Mouse (Mus musculus) ovary, postnatal 10 days (tissue): ENCODE measurements at regions not wholly inside any gene's neighbourhood (a gene's known extent, or its start where the extent isn't known, plus 50 kb on each side); places are given as distances from the start of the nearest gene placed in this dataset.
A peak's percentile ranks its signal among the peaks of the same experiment; 100 is the strongest.

Experiments used
- DNase-seq: peaks from one replicate; pipeline ENCODE4 v3.0.0; 2022; ENCODE audit warnings: low spot score

DNA sequence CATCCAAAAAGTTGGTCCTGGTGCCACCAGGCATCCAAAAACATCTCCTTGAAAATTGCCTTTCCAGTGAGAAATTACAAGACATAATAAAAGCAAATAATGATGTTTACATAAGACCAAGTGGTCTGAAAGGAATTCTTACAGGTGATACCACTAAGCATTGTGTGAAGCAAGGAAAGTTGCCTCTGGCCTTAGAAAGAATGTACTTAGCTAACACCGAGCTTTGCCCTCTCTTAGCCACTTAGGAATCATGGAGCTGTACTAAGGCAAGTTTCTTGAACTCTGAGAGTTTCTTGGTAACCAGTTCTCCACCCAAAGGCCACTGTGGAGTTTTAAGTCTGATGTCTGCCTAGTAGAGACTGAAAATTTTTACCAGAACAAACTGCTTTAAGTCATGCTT, 359.4 kb upstream of the Cdh11 start:
- no peak for DNase-seq

DNA sequence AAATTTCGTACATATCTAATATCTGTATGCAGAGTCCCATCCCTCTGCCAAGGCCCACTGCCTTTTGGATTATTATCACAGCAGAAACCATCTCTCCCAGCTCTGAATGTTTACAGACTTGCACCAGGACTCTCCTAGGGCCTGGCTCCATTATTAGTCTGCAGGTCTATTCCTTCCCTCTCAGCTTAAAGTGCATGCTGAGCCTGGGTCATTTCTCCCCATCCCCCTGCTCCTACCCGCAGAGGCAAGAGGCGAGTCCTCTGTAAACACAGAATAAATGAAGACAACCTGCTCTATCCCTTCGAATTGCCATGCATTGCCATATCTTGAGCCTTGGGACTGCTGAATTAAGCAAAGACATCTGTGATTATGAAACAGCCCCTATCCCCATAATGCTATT, 362.6 kb upstream of the Cdh11 start:
- DNase-seq = no peak

DNA sequence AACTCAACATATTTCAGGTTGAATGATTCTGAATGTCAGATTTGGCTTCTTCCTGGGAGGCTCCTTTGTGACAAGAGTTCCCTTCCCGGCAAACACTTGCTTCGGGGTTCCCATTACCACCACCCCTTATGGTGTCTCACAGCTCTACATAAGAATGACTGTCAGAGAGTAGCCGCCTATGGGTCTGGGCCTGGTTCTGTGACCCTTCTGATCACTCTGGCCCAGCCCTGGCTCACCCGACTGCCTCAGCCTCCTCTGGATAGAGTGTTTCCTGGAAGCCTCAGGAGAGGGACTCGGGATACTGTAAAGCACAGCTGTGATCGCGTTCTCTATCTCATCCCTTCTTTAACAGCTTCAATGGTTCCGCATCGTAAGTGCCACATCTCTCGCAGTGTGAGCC, 363.0 kb upstream of the Cdh11 start:
- no peak for DNase-seq

DNA sequence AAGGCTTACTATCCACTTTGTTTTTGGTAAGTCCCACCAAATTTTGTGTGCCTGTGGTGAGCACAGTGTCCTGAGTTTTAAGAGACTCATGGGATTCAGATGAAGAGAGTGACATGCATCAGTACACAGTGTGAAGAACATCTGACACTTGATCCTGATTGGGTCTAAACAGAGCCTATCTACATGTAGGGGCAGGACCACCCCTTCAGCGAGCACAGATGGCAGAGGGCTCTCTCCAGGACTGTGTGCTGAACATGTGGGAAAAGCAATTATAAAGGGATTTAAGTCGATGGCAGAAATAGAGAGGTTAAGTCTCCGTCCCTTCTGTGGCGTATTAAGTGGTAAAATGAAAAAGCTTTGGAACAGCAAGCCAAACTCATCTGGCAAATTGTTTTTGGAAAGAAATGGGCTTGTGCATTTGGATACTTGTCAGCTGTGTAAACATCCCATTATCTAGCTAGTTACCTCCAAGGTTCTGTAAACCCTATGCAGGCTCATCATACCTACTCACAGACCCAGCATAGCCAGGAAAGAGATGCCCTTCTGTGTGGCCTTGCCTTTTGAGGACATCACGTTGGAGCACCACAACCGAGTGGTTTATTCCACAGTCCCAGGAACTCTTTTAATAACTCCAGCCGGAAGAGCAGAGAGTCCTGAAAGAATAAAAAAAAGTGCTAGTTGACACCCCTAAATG, 381.3 kb upstream of the Cdh11 start:
- DNase-seq = no peak

DNA sequence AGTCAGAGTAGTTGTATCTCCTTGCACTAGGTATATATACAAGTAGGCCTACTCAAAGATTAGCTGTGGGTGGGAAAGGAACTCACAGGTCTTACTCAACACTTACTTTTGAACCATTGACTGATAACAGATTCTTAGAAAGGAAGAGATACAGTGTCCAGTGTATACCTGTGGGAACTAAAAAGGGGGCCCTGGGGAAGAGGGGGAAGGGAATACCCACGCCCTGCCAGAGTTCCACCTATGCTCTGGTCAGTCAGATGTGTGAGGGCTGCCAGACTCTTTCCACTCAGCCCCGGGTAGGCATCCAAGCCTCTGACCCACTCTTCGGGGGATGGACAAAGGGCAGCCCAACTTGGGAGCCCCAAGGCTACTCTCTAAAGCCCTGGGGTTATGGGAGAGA, 387.9 kb upstream of the Cdh11 start:
- no peak for DNase-seq

DNA sequence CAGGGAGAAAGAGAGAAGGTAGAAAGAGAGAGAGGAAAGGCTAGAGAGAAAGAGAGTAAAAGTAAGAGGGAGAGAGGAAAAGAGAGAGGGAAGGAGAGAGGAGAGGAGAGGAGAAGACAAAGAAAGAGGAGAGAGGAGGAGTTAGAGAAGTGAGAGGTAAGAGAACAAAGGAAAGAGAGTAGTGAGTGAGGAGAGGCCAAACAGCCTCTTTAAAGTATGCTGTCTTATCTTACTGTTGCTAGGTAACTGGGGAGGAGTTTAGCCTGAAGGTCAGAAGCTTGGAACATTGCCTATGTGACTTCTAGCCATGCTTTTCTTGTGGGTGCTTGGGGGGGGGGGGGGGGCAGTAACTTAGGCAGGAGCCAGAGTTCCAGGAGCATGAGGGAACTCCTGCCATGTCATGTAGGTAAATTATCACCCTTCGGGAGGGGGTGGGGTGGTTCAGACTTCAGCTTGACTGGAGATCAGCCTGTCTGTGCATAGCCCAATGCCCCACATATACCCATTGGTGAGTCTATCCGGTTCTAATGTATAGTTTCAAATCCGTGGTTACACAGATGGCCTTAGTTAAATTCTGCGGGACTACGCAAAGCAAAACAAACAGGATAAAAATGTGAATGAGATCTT, 388.5 kb upstream of the Cdh11 start:
- no peak for DNase-seq

DNA sequence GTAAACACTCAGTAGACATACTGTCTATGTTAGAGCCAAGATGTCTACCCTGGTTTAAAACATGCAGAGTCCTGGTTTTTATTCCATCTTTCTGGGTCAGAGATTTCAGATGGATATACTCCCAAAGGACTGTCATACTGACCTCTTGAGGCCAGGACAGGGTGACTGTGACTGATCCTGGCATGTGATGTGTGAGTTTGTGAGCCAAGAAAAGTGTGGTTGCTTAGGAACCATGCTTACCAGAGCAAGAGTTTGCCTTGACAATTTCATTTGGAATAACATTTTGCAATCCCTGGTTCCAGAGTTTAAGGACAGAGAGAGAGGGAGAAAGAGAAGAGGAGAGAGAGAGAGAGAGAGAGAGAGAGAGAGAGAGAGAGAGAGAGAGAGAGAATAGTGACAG, 395.2 kb upstream of the Cdh11 start:
- DNase-seq = no peak

DNA sequence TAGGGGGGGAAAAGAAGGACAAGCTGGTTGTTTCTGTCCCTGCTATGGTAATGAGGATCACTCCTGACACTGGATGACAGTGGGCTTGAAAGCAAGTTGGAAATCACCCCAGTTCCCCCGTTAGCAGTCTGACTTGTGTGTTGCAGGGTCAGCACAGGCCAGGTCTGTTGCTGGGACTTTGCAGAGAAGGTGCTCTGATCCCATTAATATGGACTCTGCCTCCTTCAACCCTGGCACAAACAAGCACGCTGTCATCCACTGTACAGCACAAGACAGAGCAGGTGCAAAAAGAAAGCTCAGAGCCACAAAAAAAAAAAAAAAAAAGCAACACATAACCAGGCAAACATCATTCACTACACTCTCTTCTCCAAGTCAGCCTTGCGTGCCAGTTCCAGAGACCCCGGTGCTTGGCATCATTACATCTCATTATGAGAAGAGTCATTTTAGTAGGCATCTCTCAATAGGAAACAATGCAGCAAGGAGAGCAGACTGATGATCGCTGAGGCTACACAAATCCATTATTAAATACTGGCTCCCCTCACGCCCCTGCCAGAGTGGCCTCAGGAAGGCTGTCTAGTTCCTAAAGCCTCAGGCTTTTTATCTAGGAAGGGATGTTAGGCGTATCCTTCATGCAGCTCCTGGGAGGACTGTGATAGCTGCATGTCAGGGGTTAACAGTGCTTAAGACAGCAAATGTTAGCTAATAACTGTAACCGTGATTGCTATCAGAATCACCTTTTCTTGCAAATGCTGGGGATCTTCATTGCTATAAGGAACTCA, 403.5 kb upstream of the Cdh11 start:
- DNase-seq = no peak

DNA sequence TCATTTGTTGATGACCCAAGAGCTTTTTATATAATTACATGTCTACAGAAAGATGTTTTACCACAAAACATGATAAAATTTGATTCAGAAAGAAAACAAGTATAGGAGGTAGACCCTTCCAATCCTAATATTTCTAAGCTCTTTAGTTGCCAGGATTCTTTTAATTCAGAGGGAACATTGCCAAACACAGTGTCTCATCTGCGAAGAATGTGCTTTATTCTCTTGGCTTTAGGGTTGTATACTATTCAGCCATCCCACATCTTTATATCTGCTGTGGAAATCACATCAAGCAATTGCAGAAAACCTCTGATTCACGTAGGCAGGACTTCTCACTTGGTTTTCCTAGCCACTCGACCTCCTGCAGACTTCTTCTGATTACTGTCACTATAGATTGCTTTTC, 412.8 kb upstream of the Cdh11 start:
- DNase-seq = no peak

DNA sequence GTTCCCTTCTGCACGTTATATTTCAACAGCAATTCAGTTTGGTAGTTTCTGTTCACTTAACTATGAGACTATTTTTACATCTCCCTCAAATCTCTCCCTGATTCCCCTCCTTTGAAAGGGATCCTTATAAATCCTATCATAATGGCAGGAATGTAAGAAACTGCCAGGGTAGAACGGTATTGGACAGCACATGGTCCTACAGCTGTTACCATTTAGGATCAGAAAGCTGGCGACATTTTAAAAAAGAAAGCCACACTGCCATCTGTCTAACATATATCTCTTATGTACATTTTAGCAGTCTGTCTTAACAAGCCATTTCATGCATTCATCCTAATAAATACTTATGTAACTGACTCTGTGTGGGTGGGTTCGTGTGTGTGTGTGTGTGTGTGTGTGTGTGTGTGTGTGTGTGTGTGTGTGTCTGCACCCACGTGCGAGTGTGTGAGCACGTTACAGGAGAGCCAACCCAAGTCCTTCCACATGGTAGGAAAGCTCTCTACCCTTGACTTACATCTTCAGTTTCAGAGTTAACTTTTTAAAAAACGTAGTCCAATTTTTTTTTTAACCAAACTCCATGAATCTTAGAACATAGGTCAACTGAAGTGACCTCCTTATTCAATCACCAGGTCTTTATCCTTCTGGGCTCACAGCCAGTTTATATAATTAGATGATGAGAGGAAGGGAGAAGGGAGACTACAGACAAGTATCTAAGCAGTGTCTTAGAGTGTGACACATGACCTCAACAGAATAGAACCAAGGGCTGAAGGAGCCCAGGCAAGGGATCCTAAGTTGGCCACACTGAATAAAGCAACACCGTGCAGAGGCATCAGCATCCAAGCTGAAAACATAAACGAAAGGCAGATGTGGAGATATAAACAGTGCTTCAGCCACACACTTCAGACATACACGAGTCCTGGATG, 414.5 kb upstream of the Cdh11 start:
- DNase-seq = no peak

DNA sequence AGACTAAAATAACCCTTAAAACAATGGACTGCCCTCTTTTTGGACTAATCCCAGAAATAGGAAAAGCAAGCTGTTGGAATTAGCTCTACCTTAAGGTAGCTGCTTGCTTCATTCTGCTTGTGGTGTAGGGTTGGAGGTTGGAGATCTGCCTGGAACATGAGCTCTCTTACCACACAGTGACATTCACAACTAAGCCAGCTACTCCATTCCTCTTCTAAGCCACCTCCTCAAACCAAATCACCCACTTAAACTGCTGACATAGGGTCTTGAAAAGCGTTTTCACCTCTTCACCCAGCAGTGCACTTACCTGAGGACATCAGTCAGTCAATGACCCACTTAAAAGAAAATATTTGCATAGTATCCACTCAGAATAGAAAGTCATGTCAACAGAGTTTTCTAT, 418.3 kb upstream of the Cdh11 start:
- no peak for DNase-seq

DNA sequence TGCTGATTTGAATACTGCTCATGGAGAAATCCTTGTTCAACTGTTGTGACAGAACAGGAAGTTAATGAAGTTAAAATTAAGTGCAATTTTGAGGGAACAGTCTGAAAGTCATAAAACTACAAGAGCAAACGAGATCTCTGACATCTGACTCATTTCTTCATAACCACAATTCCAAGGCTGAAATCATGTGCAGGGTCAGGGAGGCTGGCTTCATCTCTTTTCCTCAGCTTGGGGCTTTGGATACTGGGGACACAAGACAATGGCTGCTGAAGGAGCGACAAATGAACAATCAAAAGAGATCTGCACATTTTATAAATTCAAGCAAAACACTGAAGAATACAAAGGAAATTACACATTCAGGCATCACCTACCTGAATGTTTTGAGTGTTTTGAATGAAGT, 429.2 kb upstream of the Cdh11 start:
- no peak for DNase-seq

DNA sequence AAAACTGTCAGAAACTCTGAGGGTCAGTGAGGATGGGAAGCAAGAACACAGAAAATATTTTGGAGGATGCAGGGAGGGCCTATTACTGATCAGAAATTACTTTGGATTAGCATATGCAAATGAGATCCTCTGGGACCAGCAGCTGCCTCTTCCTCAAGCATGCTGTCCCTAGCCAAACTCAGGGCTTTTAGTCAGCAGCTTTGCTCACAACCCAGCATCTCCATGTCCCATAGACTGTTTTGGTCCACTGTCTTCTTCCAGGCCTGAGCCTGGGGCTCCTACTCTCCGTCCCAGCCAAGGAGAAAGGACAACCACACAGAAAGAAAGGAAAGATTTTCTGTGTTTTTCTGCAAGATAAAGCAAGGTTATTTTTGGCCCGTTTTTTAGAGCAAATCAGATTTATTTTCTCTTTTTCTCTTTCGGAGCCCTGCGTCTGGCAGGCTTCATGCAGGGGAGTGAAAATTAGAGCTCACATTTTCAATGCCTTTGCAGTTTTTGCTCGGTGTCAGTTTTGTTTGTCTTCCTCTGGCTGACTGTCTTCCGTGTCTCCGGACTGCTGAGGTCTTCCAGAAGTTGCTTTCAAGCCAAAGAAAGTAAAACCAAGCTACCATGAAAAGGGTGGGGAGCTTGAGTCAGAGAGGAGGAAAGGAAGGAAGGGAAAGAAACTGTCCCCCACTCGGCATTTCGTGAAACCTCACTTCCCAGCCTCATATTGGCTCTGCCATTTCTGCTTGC, 445.5 kb upstream of the Cdh11 start:
- peak; percentile 13 for DNase-seq

DNA sequence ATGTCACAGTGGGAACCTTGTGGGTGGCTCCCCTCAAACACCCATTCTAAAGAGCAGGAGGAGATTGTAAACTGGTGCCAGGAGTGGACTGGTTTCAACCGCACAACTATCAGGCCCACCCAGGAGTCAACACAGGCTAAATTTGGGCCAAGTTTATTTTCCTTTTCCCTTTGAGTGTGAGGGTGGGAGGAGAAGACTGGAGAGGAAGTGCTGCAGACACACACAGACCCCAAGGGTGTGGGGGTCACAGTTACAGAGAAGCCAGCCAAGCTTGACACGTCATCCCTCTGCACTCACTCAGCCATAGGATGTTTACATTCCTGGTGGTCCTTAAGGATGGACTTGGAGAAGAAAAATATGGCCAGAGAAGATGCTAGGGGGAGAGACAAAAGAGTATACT, 448.9 kb upstream of the Cdh11 start:
- no peak for DNase-seq

DNA sequence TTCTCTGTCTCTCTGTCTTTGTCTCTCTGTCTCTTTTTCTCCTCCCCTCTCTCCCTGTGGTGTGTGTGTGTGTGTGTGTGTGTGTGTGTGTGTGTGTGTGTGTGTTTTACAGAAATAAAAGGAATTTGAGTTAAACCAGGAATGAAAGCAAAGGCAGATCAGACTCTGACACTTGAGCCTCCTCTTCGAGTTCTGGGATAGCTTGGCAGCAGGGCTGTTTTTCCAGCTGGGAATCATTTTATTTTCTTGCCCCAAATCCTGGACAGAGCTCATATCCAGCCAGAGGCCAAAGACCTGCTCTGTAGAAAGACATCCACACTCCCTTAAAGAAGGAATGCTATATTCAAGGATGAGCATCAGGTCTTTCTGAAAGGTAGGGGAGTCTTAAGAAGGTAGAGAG, 450.2 kb upstream of the Cdh11 start:
- DNase-seq = no peak

DNA sequence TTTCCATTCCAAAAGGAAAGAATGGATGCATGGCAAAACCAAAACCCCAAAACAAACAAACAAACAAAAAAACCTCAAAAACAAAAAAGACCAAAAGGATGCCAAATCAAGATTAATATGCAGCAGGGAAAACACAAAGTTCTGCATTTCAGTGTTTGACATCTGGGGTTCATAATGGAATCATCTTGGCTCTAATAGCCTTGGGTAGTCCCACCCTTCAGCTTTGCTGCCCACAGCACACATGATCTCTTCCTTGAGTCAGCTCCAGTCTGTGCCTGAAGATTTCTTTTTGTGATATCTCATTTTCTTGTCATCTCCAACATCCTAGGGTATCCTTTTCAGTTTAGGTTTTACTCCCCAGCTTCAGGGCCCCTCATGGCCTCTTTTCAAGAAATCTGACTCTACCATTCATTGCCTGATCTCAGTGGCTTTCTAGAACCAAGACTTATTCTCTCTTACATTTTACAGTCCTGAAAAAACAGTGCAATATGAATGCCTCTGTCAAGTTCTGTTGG, 453.1 kb upstream of the Cdh11 start:
- DNase-seq = no peak

DNA sequence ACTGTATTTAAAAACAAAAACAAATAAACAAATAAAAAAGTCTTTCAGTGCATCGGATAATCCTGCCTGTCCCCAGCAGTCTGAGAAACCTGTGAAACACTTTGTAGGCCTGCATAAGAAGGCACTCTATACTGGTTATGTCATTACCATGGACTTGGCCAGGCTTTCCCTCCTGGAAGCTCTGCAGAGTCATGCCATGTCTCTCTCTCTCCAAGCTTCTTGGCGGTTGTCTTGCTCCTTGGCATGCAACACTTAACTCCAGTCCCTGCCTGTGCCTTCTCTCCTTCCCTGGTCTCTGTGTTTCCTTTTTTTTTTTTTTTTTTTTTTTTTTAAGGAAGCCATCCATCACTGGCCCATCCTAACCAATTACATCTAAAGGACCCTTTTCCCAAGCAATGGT, 458.7 kb upstream of the Cdh11 start:
- DNase-seq = no peak

DNA sequence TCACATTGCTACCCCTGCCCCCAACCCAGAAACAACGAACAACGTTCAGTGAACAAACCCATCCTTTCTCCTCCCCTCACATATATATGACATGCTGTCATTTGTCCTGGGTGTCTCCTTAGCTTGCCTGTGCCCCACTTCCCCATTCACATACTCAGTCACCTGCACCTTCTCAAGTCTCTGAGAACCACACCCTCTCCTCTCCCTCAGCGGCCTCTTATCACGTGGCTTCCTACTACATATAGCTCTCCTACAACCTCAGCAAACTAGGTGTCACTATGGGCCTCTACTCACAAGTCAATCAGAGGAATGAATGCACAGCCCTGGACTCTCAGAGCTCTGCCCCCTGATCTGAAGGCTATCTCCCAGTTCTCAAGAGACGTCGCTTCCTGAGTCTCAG, 459.2 kb upstream of the Cdh11 start:
- DNase-seq = no peak

DNA sequence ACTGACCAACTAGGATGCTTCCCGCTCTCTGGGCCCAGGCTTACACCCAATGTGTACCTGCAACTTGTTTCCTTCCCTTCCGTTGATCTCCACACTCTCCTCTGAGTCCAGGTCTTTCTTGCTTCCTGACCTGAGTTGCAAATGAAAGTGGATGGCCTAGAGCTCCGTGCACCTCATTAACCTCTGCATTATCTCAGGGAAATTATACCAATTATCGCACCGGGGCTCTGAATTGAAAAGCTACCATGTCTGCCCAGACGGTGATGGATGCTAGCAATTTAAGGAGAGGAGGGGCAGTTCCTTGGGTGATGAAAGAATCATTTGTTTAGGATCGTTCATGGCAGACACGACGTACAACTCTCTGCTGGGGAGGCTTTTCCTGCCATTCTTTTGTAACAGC, 460.4 kb upstream of the Cdh11 start:
- DNase-seq = no peak

DNA sequence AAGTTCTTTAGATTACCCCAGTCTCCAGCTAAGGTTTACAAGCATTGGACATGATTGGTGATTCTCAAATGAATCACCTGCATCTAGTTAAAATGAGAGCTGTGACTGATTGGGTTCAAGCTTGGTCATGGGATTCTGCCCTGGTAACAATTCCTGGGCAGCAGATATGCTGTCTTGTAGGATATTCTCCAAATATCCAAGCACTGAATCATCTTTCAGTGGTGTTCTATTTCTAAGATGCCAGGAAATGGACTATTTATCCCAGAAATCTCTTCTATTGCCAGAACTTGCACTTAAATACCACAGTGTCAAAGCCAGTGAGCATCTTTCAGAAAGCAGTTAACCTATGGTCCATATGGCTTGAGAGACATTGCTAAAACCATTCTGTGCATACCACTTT, 475.8 kb upstream of the Cdh11 start:
- DNase-seq = no peak

DNA sequence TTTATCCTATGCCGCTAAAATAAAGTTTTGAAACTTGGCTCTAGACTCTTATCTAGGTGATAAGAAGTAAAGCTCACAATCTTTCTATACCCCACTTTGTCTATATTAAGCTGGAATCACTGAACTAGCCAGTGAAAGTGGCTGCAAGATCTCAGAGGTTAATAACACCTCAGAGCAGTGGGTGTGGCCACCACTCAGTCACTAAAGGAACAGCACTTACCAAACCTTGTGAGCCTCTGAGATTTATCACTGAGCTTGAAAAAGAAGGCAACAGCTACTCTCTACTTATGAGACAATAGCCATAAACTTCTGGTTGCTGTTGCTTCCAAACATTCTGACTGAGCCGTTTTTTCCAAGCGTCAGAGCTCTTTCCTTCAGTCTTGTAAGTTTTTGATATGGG, 484.6 kb upstream of the Cdh11 start:
- DNase-seq = no peak
